Comparison of ENCODE assay signal across 18 mouse cellular contexts in the genomic region with DNA sequence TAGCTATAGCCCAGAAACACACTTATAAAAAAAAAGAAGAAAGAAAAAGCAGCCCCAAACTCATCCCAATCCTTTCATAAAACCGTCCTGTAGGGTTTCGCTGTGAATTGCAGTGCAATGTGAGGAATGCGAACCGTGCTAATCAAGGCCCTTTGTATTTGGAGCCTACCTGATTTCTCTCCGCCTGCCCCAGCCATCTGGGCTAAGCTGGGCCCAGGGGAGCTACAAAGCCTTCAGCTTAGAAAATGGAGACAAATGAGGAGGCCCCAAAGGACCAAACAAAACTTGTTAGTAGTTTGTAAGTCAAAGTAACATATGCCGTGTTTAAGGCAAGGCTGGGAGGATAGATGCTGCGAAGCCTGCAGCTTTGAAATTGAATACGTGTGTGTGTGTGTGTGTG.
DNase-seq lines count a peak whose midpoint lies in the region; ATAC-seq lines count a peak whose summit lies in the region.
"Had no signal": no experiment of that assay in that cellular context is flagged by ENCODE, and none has a peak within 500 bp of the region (broad histone marks: within the 10 kb centered on the region; RNA-seq: fewer than 3 reads in every experiment).

No protein-coding gene starts in this region.

- no peak overlapping the region for H3K4me2 ChIP-seq in forebrain, embryonic 11.5 days (ENCODE audit: low read depth, low read length, severe bottlenecking)
- no peak overlapping the region for H3K4me2 ChIP-seq in forebrain, embryonic 12.5 days
- no peak overlapping the region for H3K4me2 ChIP-seq in neural tube, embryonic 15.5 days
- peak overlapping the region; percentile 15; the same call in 1 of the 2 replicates for H3K4me2 ChIP-seq in limb, embryonic 12.5 days
- no peak overlapping the region for H3K4me2 ChIP-seq in heart, embryonic 11.5 days
- H3K4me2 ChIP-seq: heart, embryonic 15.5 days; hindbrain, embryonic 14.5 days; liver, embryonic 15.5 days had no signal

- H3K27me3 ChIP-seq in forebrain, embryonic 11.5 days (ENCODE audit: control insufficient read depth, insufficient read depth, low read length) = no peaks in the 10 kb centered on the region
- H3K27me3 ChIP-seq in forebrain, embryonic 12.5 days = no peaks in the 10 kb centered on the region
- no peaks in the 10 kb centered on the region for H3K27me3 ChIP-seq in neural tube, embryonic 15.5 days (replicated peaks)
- H3K27me3 ChIP-seq in limb, embryonic 12.5 days = no peaks in the 10 kb centered on the region
- no peaks in the 10 kb centered on the region for H3K27me3 ChIP-seq in heart, embryonic 11.5 days (ENCODE audit: control insufficient read depth, insufficient read depth, low read length)
- H3K27me3 ChIP-seq: CH12.LX; heart, embryonic 15.5 days; liver, embryonic 15.5 days had no signal

- H3K4me3 ChIP-seq in forebrain, embryonic 11.5 days (ENCODE audit: low read depth, low read length) = no peak overlapping the region
- H3K4me3 ChIP-seq in forebrain, embryonic 12.5 days (replicated peaks) = no peak overlapping the region
- no peak overlapping the region for H3K4me3 ChIP-seq in neural tube, embryonic 15.5 days (replicated peaks)
- no peak overlapping the region for H3K4me3 ChIP-seq in limb, embryonic 12.5 days (replicated peaks)
- no peak overlapping the region for H3K4me3 ChIP-seq in heart, embryonic 11.5 days (ENCODE audit: low read depth, low read length)
- H3K4me3 ChIP-seq: heart, embryonic 15.5 days; liver, embryonic 15.5 days had no signal

- DNase-seq in forebrain, embryonic 11.5 days (ENCODE audit: low spot score) = peak; percentile 48
- peak; percentile 13 for DNase-seq in neural tube, embryonic 10.5 days (ENCODE audit: extremely low spot score, low spot score)
- DNase-seq in layer of hippocampus, postnatal 10 days (ENCODE audit: low spot score in 2 of 2) = no peak
- DNase-seq in layer of hippocampus, adult 11-12 months (ENCODE audit: low spot score) = no peak
- DNase-seq: adrenal gland, postnatal 14 days; cerebellum, adult 9-10 months; kidney, postnatal 10 days; lung, postnatal 10 days; thymus, adult 18-20 months had no signal

- H3K9ac ChIP-seq in forebrain, embryonic 11.5 days (ENCODE audit: low read length) = no peak overlapping the region
- H3K9ac ChIP-seq in forebrain, embryonic 12.5 days = no peak overlapping the region
- H3K9ac ChIP-seq in neural tube, embryonic 15.5 days (replicated peaks) = no peak overlapping the region
- H3K9ac ChIP-seq in limb, embryonic 12.5 days (replicated peaks) = no peak overlapping the region
- H3K9ac ChIP-seq in heart, embryonic 11.5 days (ENCODE audit: low read depth, low read length) = no peak overlapping the region
- H3K9ac ChIP-seq: heart, embryonic 15.5 days; hindbrain, embryonic 14.5 days; liver, embryonic 15.5 days had no signal

- 19% methylated on average over 8 of the region's 8 CpGs for WGBS in forebrain, embryonic 11.5 days
- WGBS in forebrain, embryonic 12.5 days = 23% methylated on average over 8 of the region's 8 CpGs
- 38% methylated on average over 8 of the region's 8 CpGs for WGBS in neural tube, embryonic 15.5 days
- 17% methylated on average over 8 of the region's 8 CpGs for WGBS in limb, embryonic 12.5 days
- WGBS in heart, embryonic 11.5 days (ENCODE audit: insufficient replicate concordance) = 35% methylated on average over 8 of the region's 8 CpGs

- H3K27ac ChIP-seq in forebrain, embryonic 11.5 days (ENCODE audit: low read depth, low read length) = peak overlapping the region; percentile 31; the same call in 1 of the 2 replicates
- no peak overlapping the region for H3K27ac ChIP-seq in forebrain, embryonic 12.5 days
- H3K27ac ChIP-seq in neural tube, embryonic 15.5 days (replicated peaks) = no peak overlapping the region
- peak overlapping the region; percentile 35; the same call in 1 of the 2 replicates for H3K27ac ChIP-seq in limb, embryonic 12.5 days
- no peak overlapping the region for H3K27ac ChIP-seq in heart, embryonic 11.5 days (ENCODE audit: low read depth, low read length)
- H3K27ac ChIP-seq: heart, embryonic 15.5 days; hindbrain, embryonic 14.5 days; liver, embryonic 15.5 days had no signal

- no peaks in the 10 kb centered on the region for H3K9me3 ChIP-seq in forebrain, embryonic 11.5 days (ENCODE audit: control insufficient read depth, low read length)
- no peaks in the 10 kb centered on the region for H3K9me3 ChIP-seq in forebrain, embryonic 12.5 days
- H3K9me3 ChIP-seq in neural tube, embryonic 15.5 days (replicated peaks) = no peaks in the 10 kb centered on the region
- H3K9me3 ChIP-seq in limb, embryonic 12.5 days = no peaks in the 10 kb centered on the region
- H3K9me3 ChIP-seq in heart, embryonic 11.5 days (replicated peaks; ENCODE audit: control insufficient read depth, low read length) = no peaks in the 10 kb centered on the region
- H3K9me3 ChIP-seq: heart, embryonic 15.5 days; liver, embryonic 15.5 days had no signal

- H3K4me1 ChIP-seq in forebrain, embryonic 11.5 days (replicated peaks; ENCODE audit: control insufficient read depth, insufficient read depth, low read length) = no peaks in the 10 kb centered on the region
- peaks cover 6% of the 10 kb centered on the region for H3K4me1 ChIP-seq in forebrain, embryonic 12.5 days
- no peaks in the 10 kb centered on the region for H3K4me1 ChIP-seq in neural tube, embryonic 15.5 days
- H3K4me1 ChIP-seq in limb, embryonic 12.5 days (replicated peaks) = 0 out of 2 replicates have a peak, but pooled peaks cover 10% of the 10 kb centered on the region
- H3K4me1 ChIP-seq in heart, embryonic 11.5 days (ENCODE audit: control insufficient read depth, insufficient read depth, low read length) = no peaks in the 10 kb centered on the region
- H3K4me1 ChIP-seq: heart, embryonic 15.5 days; liver, embryonic 15.5 days had no signal

- H3K36me3 ChIP-seq in forebrain, embryonic 11.5 days (ENCODE audit: control insufficient read depth, insufficient read depth, low read length) = no peaks in the 10 kb centered on the region
- no peaks in the 10 kb centered on the region for H3K36me3 ChIP-seq in forebrain, embryonic 12.5 days (replicated peaks)
- H3K36me3 ChIP-seq in neural tube, embryonic 15.5 days = no peaks in the 10 kb centered on the region
- H3K36me3 ChIP-seq in limb, embryonic 12.5 days = no peaks in the 10 kb centered on the region
- no peaks in the 10 kb centered on the region for H3K36me3 ChIP-seq in heart, embryonic 11.5 days (ENCODE audit: control insufficient read depth, insufficient read depth, low read length)
- H3K36me3 ChIP-seq: heart, embryonic 15.5 days; liver, embryonic 15.5 days had no signal

- ATAC-seq in forebrain, embryonic 11.5 days (replicated peaks; ENCODE audit: low FRiP score) = no peak
- ATAC-seq in forebrain, embryonic 12.5 days (ENCODE audit: low FRiP score) = no peak
- ATAC-seq in neural tube, embryonic 15.5 days (ENCODE audit: low FRiP score) = no peak
- no peak for ATAC-seq in limb, embryonic 12.5 days (ENCODE audit: insufficient number of reproducible peaks, insufficient read depth, low FRiP score, low TSS enrichment, low read depth)
- ATAC-seq in heart, embryonic 11.5 days (replicated peaks; ENCODE audit: insufficient number of reproducible peaks, low FRiP score, low TSS enrichment) = no peak
- ATAC-seq: intestine, embryonic 16.5 days had no signal

Comparison
In these comparisons a context has a peak if more than half of its experiments do, and no peak if none do; other contexts are left out.
1. H3K27ac ChIP-seq: peak in forebrain, embryonic 11.5 days (single experiment) and limb, embryonic 12.5 days (single experiment); none in forebrain, embryonic 12.5 days (single experiment), neural tube, embryonic 15.5 days (single experiment) and heart, embryonic 11.5 days (single experiment).
2. DNase-seq: peak in forebrain, embryonic 11.5 days (single experiment) and neural tube, embryonic 10.5 days (single experiment); none in layer of hippocampus, postnatal 10 days (0 of 2) and layer of hippocampus, adult 11-12 months (single experiment).